Mouse (Mus musculus) erythroblast, embryonic 14.5 days (primary cell): ENCODE results near the gene Tjp1.

Source experiments
- GATA1 ChIP-seq: IDR thresholded peaks from 2 replicates; pipeline ENCODE4 v1.6.1; 2012; ENCODE audit warnings: low read length, inconsistent platforms, mixed read lengths
- TAL1 ChIP-seq: IDR thresholded peaks from 3 replicates; pipeline ENCODE4 v1.6.1; 2012; ENCODE audit warnings: low read length, inconsistent platforms, mixed read lengths

- TF ChIP-seq TAL1 (no peak), GATA1 (no peak)
Observed at GRCm38 (mm10) chr7:65570691-65571090, 43.1 kb upstream of the Tjp1 start.
